Mouse (Mus musculus) adrenal gland, postnatal 4 days (tissue): ENCODE data around the gene March10. TPM values are rescaled to one million over a fixed set of nuclear protein-coding genes. Genes with fewer than 3 reads are reported as not detected.

ENCODE experiments used
- DNase-seq, 2 experiments: peaks; one replicate each; pipeline ENCODE4 v3.0.0; 2021 to 2022; ENCODE audit warnings: low spot score in 2 of 2, mixed read lengths in 2 of 2
- total RNA-seq, 2 experiments: library from RNA; stranded (reverse); gene quantifications; 2 replicates each; pipeline ENCODE4 v1.2.3; 2021

Gene March10
- total RNA-seq, 2 experiments from 2014 or later = 0.34 TPM; not detected in 1

- no peak for DNase-seq
Measured at GRCm38 (mm10) chr11:105414009-105414408, 42.5 kb downstream of the March10 start.

GRCm38 (mm10) chr11:105409408-105409807 is 47.1 kb downstream of the March10 start:
- no peak for DNase-seq

- DNase-seq = no peak
Measured at GRCm38 (mm10) chr11:105407846-105408441, 48.6 kb downstream of the March10 start.

GRCm38 (mm10) chr11:105402355-105402754 is 54.2 kb downstream of the March10 start:
- no peak for DNase-seq

GRCm38 (mm10) chr11:105390290-105390689 is 66.2 kb downstream of the March10 start:
- DNase-seq = no peak

- DNase-seq = no peak
Measured at GRCm38 (mm10) chr11:105388636-105389035, 67.9 kb downstream of the March10 start.

GRCm38 (mm10) chr11:105385266-105385665 is 71.3 kb downstream of the March10 start:
- DNase-seq = no peak

- DNase-seq = no peak
Measured at GRCm38 (mm10) chr11:105375821-105376235, 80.7 kb downstream of the March10 start.

GRCm38 (mm10) chr11:105374526-105375175 is 81.9 kb downstream of the March10 start:
- DNase-seq = no peak

GRCm38 (mm10) chr11:105373881-105374280 is 82.7 kb downstream of the March10 start:
- DNase-seq = no peak

GRCm38 (mm10) chr11:105371818-105372217 is 84.7 kb downstream of the March10 start:
- no peak for DNase-seq

GRCm38 (mm10) chr11:105369526-105370386 is 86.8 kb downstream of the March10 start:
- DNase-seq = no peak

- no peak for DNase-seq
Measured at GRCm38 (mm10) chr11:105368833-105369232, 87.7 kb downstream of the March10 start.

GRCm38 (mm10) chr11:105367163-105367562 is 89.4 kb downstream of the March10 start:
- DNase-seq = no peak

GRCm38 (mm10) chr11:105366051-105366450 is 90.5 kb downstream of the March10 start:
- no peak for DNase-seq

GRCm38 (mm10) chr11:105365611-105366010 is 90.9 kb downstream of the March10 start:
- DNase-seq = no peak

- no peak for DNase-seq
Measured at GRCm38 (mm10) chr11:105364386-105365065, 92.0 kb downstream of the March10 start.

GRCm38 (mm10) chr11:105363598-105364385 is 92.7 kb downstream of the March10 start:
- DNase-seq = no peak

GRCm38 (mm10) chr11:105362946-105363597 is 93.5 kb downstream of the March10 start:
- DNase-seq = peak; percentile 64 to 72
